Mouse (Mus musculus): ENCODE measurements around the gene Dnah2.
A peak's percentile ranks its signal among the peaks of the same experiment; 100 is the strongest.

Dnah2 gene

DNA sequence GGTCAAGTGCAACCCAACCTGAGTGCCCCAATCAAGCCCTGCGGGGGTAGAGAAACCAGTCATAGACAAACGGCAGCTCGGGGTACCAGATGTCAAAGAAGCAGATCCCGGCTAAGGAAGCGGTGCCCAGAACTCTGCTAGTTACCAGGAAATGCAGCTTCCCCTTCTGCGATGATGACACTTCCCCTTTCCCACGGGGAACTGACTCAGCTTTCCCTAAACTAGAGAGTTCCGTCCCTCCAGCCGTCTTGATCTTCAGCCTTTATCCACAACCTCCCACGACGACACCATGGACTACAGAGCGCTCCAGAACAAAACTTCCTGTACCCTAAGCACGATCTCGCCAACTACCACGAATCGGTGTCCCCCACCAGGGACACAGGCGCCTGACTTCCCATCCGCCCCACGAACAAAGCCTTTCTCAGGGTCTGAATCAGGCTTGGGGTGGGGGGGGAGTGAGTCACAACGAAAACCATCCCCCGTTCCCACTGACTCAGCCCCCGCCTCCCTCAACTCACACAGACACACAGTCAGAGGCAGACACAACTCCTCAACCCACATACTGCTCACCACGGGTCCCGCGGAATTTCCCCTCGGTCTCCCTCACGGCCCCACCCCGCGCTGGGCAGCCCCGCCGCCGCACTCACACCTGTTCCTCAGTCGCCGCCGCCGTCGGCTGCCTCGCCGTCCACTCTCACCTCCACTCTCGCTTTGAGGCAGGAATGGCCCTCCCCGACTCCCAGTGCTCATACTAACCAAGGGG, 138.4 kb downstream of the Dnah2 start:
- DNase-seq (ENCODE audit: extremely low read depth, insufficient read length, low spot score): no peak

DNA sequence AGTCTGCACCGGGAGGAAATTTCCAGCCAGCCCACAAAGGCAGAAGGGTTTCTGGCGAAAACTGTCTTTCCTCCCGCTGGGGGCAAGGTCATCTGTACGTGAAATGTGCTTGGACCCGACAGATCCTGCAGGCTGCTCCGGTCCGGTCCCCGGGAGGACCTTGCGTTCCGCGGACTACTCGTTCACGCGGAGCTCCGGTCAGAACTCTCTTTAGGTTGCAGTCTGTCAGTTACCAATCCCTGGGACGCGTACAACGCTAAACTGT, 138.9 kb downstream of the Dnah2 start:
- no peak for DNase-seq (ENCODE audit: extremely low read depth, insufficient read length, low spot score)

DNA sequence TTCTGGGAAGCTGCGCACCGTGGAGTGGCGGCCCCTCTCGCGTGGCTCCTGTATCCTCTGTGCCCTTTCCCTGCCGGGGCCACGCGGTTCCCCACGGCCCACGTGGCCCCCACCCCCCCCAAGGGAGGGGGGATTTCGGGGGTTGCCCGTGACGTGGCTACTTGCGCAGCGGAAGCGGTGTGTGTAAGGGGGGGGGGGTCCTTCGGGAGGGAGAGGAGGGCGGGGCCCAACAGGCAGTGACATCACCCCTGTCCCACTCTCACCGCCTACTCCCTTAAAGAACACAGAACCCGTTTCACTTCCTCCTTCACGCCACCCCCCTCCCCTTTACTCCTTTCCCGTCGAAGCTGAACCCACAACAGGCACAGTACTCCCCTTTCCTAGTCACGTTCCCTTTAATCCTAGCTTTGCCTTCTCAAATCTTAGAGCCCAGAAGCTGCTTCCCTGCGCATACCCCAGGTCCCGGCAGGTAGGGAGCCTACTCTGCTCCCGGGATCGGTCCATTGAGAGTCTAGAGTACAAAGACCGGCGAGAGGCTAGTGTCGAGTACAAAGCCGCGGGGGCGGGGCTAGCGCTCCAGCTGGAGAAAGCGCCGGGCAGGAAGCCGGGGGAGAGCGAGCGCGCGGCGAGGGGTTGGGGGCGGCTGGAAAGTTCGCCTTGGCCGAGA, 139.4 kb downstream of the Dnah2 start:
- peak; percentile 86 for DNase-seq (ENCODE audit: extremely low read depth, insufficient read length, low spot score)

DNA sequence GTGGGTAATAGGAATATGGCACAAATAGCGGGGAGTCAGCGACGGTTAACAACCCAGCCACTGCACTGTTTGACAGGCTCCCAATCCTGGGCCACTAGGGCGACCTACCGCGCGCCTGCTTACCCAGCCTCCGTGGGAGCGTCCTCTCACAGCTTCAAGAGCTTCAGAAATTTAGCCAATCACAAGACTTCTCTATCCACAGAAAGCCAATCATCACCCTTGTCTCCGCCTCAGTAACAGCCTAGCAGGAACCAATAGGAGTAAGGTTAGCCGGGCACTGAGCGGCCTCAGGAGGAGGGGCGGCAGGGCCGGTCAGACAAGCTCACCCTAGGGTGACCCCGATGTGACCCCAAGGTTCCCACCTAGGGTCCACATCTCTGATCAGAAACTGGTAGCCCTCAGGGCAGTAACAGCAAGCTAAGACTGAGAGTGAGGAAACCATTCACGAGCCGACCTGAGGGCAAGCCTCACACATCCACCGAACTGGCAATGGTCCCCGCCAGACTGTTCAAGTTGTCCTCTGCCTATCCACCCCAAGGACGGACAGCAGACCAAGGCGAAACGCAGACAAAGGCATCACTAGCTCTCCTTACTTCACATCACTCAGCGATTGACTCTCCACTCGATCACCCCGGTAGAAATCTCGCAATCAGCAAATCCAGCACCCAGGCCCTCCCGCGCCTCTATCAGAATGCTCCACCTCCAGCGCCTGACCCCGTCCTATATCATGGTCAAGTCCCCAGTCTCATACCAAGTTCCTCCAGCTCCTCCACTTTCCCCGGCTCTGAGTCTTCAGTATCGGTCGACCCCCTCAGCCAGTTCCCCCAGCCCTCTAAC, 140.2 kb downstream of the Dnah2 start:
- peak; percentile 88 for DNase-seq (ENCODE audit: extremely low read depth, insufficient read length, low spot score)

DNA sequence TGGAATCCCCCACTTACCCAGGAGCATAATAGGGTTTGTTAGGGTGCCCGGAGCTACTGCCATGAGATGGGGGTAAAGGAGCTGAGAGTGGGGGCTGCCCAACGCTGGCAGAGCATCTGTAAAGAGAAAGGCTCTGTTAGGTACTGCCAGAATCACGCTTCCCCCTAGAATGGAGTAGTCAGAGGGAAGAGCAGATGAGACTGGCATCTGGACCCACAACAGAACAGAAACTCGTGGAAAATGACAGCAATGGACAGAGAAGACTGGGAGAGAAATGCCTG, 141.2 kb downstream of the Dnah2 start:
- no peak for DNase-seq (ENCODE audit: extremely low read depth, insufficient read length, low spot score)

DNA sequence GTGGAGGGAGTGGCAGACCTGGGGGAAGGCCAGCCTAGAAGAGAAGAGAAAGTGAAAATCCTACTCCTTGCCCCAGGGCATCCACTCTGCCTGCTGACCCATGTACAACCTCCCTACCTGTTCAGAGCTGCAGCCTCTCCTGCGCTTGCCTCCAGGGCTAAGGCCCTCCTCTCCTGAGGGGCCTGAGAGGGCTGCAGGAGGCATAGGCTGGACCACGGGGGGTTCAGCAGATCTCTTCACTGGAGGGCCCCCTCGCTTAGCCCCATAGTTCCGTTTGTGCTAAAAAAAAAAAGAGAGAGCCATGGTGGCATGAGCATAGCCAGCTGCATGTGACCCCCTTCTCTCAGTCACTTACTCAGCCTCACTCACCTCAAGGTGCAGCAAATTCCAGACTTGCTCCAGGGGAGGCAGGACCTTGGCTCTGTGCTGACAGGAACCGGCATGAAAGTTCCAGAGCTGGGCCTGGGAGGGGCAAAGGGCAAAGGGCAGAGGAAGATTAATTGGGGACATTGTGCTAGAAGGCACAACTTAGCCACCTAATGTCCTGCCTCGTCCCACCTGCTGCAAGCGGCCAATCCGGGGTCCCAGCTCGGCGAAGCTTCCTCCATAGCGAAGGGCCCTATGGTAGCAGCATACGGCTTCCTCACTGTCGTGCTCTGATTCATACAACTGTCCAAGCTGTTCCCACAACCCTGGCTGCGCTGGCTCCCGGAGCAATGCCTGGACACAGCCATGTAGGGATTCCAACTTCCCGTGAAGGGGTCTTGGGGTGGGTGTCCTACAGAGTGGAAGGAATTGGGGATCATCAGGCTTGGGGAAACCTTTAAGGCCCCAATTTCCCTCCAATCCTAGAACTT, 141.8 kb downstream of the Dnah2 start:
- no peak for DNase-seq (ENCODE audit: extremely low read depth, insufficient read length, low spot score)

DNA sequence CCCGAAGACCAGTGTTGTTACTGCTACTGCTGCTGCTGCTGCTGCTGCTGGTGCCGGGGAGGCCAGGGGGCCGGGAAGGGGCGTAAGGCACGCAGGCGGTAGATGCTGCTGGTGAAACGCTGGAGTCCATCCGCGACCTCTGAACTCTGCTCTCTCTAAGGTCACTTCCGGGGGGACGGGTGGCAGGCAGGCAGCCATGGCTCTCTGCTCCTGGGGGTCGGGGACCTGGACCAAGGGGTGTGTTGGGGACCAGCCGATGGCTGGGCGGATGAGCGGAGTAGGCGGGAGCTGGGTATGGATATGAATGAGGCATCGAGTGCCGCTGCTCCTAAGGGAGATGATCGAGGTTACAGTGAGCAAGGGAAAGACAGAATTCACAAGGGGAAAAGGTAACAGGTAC, 142.6 kb downstream of the Dnah2 start:
- DNase-seq (ENCODE audit: extremely low read depth, insufficient read length, low spot score): no peak

DNA sequence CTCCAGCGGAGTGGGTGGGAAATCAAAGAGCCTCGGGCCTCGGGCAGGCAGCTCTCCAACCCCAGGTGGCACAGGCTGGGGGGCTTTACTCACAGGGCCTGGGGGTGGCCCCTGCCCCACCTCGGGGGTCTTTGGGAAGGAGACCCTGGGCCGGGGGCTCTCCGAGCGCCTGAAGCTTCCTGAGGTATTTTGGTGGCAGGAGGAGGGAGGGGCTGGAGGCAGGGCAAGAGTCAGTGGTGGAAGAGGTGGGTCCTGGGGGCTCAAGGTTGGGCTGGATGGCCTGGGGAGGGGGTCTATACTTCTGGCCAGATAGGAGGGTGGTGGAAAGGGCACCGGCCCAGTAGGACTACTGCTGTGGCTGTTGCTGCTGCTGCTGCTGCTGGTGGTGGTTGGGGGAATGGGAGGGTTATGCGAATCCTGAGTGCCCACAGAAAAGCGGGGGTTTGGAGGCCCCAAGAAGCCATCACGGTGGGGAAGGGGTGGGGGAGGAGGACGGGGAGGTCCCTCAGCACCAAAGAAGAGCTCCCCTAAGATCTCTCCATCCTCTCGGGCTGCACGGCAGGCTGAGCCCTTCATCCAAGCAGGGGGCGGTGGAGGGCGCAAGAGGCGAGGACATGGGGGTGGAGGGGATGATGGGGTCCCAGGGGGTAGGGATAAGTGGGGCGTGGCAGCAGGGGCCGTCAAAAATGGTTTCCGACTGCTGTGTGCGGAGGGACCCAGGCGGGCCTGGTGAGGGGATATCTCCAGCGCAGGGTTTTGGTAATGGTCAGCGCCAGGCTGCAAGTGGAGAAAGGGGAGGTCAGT, 143.3 kb downstream of the Dnah2 start:
- no peak for DNase-seq (ENCODE audit: extremely low read depth, insufficient read length, low spot score)

DNA sequence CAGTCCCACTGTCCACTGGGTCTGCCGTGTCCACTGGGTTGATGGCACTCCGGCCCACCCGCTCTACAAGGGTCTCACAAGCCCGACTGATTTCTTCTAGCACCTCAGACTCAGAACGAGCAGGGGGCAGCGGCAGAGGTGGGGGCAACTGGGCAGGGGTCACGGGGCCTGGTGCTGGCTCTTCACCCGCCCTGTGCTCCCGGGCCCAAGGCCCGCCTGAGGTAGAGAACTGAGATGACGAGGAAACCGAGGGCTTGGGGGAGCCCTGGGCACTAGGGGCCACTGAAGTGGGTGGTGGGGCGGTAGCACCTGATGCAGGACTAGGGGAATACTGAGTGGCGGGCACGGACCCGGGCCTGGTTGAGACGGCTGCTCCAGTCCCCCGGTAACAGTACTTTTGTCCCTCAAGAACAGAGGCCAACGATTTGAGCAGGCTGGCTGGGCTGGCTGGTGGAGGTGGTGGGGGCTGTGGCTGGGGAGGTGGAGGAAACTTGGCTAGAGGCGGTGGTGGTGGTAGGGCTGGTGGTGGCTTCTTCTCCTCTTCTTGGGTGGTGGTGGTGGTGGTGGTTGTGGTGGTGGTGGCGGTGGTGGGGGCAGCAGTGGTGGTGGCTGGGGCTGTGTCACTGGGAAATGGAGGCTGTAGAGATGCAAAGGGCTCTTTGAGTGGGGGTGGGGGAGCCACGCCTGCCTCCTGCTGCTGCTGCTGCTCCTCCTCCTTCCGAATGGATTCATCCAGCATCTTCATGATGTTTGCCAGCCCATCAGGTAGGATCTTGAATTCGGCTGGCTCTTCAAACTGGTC, 144.1 kb downstream of the Dnah2 start:
- DNase-seq (ENCODE audit: extremely low read depth, insufficient read length, low spot score): no peak

DNA sequence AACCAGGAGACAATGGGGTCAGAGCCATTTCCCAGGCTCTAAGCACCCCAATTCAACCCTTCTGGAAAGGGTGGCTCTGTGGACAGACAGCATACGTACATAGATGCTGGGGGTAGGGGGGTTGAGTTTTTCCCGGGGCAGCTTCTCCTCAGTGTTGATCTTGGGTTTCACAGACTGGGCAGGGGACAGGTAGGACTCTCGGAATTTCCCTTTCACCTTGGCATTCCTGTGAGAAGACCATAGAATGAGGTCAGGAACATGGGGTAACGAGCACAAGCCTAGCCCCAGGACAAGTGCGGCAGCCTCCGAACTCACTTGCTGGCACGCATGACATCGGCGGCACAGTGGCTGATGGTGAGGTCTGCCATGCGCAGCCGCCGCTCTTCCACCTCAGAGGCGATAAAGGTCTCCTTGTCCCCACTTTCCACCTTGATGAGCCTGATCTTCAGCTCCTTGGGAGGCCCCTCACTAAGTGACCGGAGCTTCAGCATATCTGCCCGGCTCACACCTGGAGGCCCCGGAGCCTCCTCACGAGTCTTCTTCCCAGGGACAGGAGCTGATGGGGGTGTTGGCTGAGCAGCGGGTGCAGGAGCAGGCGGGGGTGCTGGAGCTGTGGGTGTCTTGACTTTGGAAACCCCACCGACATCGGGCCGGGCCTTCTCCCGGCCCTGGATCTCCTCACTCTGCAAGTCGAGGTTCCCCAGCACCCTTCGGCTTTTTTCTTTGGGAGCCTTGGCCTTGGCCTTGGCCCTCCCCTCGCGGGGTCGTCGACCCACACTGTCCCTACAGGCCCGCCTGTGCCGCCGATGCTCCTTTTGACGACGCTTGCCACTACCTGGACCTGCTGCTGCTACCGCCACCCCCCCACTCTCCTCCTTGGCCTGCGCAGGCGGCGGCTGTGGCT, 145.0 kb downstream of the Dnah2 start:
- DNase-seq (ENCODE audit: extremely low read depth, insufficient read length, low spot score): no peak

DNA sequence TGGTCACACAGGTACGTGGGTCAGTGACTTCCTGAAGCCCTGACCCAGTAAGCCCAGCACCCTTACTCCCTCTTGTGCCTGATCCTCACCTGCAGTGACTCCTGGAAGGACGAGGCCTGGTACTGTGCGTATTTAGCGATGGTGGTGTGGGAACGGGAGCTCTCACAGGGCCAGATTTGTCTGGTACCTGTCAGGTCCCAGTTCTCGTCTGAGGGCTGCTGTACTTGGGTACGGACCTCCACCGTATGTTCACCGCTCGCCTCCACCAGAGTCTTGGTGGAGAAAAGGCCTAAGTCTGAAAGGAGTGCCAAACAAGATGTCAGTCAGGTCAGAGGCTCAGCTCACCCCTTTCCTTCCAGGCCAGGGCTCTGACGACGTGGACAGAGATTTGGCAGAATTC, 146.9 kb downstream of the Dnah2 start:
- no peak for DNase-seq (ENCODE audit: extremely low read depth, insufficient read length, low spot score)

DNA sequence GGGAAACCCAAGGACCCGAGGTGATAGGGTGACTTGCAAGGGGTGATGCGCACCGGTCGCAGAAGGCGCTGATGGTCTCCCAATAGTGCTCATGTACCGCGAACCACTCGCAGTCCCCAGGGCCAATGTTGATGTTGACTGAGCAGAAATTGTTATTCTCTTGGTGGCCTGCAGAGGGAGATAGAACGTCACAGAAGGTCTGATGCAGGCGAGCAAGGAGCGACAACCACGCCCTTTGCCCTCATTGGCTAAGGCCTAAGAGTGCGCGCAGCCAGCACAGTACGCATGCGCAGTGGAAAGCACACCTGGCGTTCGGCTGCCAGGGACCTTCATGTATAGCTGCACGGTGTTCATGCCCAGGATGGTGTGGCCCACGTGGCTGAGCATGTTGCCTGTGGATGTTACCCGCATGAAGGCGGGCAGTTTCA, 147.7 kb downstream of the Dnah2 start:
- DNase-seq (ENCODE audit: extremely low read depth, insufficient read length, low spot score): peak; percentile 66

DNA sequence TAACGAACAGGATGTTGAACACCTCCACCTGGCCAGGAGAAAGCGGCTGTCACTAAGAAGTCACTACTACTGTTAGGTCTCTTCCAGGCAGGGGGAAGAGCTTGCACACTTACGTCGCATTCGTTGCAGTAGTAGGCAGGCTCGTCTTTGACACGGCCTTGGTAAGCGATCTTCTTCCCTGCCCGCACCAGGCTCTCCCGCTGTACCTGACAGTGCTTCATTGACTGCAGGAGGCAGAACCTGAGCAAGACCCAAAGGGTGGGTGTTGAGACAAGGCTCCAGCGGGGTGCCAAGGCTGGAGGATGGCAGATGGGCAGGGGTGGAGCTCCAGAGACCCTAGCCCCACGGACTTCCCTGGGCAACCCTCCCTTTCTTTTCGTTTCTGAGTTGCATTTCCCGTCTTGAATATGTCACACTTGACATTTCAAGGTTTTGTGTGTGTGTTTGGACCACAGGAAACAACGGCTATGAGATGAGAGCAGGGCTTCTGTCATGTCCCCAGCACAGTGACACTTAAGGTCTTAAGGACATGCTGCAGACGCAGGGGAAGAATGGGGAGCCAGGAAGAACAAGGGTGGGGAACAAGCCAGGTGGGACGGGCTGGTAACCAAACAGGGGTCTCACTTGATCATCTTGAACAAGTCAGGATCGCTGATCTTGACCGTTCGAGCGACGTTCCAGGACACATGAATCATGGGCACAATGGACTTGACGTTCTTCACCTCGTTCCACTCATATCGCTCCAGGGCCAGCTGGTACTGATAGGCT, 148.6 kb downstream of the Dnah2 start:
- DNase-seq (ENCODE audit: extremely low read depth, insufficient read length, low spot score): no peak

DNA sequence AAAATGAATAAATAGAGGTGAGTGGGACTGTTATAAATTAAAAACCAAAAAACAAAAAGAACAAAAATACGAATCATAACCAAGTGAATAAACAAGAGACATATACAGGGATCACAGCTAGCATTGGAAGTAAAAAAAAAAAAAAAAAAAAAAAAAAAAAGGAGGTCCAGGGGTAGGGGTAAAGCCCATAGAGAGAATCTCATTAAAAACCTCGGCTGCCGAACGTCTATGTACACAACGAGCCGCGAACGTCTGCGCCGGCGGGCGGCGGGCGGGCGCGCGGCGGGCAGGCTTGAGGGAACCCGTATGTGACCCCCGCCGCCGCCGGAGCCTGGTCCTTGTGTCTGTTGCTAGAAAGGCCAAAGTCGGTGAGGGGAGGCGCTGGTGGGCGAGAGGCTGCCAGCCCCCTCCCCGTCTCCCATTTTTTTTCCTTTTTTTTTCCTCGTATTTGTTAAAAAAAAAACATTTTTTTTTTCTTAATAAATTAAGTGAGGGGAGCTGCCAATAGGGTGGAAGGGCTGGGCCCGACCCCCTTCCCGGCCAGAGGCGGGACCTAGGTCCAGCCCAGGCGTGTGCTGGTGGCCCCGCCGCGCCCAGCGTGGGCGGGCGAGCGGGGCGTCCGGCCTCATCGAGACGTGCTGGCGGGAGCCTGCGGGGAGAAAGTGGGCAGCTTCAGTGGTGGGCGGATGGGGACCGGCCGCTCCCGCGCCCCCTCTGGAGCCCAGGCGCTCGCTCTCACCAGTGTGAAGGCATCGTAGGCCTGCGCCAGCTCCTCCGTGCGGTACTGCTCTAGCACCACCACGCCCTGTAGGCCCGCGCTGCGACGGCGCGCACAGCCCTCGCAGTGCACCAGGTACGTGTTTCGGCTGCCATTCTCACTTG, 149.5 kb downstream of the Dnah2 start:
- DNase-seq (ENCODE audit: extremely low read depth, insufficient read length, low spot score): peak; percentile 37

DNA sequence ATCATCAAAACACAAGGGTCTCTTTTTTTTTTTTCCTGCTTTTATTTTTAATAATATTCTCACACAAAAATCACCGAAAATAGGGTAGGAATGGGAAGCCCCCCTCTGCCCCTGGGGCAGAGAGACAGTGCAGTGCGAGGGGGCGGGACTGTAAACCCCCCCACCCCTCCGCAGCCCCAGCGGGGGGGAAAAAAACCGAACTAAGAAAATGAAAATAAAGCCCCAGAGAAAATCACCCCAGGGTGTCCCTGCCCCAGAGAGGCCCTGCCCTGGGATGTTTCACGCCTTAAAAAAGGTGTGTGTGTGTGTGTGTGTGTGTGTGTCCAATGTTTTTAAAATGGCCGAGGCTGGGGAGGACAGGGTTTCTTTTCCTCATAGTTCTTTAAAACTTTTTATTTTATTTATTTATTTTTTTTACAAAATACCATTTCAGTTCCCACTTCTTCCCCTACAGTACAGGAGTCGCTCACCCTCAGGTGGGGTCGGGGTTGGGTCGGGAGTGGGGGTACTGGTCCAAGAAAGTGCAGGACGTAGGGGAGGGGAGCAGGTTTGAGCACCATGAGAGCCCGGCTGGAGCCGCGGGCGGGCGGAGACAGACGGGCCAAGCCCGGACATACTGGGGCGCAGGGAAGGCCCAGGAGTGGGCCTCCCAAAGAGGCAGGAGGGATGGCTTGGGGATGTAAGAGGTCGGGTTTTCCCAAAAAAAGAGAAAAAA, 150.3 kb downstream of the Dnah2 start:
- DNase-seq (ENCODE audit: extremely low read depth, insufficient read length, low spot score): no peak

DNA sequence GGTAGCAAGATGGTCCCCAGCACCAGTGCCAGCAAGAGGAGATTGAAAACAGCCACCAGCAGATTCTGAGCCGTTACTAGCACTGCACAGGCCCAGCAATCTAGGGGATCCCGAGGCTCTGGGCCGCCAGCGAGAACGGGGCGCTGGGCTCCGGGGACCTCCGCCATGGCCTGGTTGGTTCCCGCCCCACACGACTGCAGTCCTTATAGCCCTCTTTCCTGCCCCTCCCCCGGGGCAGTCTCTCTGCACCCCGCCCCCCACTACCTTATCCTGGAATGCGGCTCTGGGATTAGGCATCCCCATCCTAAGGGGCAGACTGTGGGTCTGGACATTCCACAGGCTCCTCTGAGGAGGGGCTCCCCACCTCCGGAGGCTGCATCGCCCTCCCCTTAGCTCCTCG, 150.9 kb downstream of the Dnah2 start, which contains the start of gene Tmem88:
TSS of gene Tmem88 (minus strand) at position 176 of the 400 bp plus-strand sequence.
- DNase-seq (ENCODE audit: extremely low read depth, insufficient read length, low spot score): no peak
